Mouse (Mus musculus): ENCODE data around the gene Bmp3.

DNA sequence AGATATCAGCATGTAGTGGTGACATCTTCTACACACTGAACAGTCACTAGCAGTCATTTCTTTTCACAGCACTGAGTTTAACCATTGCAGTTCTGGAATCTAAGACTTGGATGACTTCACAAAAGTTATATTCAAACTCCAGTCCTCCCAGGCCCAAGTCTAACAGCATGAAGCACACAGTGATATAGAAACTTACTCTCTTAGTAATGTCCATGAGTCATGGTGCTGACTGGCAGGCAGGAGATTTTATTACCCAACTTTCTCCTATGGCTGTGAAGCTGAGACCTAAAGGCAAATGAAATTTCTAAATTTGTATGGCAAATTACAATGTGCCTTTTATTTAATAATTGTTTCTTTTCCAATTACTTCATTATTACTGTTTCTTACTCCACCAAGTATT lies 43.7 kb downstream of the Bmp3 start:
- TF ChIP-seq CTCF (IDR thresholded peaks at IDR 0.05; ENCODE audit: low read depth, low read length) = no peak
- no peak for TF ChIP-seq POLR2A (IDR thresholded peaks at IDR 0.05; ENCODE audit: borderline replicate concordance, low read depth, low read length)

All from bone marrow macrophage, adult 2 months (primary cell).